Mouse (Mus musculus): ENCODE results near the gene Cd247.

DNA sequence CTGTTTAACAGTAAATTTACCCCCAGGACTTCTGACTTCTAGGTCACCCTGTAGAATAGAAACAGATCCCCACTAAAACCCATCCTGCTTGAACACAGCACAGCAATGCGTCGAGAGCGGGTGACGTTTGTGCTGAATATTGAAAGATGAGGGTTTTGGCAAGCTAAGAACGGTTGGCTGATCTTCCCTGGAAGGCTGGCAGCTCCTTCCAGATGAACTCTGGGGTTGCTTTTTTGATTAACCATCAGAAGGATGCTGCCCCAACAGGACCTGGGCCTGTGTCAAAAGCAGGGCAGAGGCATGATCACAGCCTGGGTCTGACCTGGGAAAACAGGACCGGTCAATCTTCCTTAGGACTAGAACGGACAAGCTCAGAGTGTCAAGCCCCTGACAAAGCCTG is 53.7 kb downstream of the Cd247 start:
- no peak for TF ChIP-seq CTCF (IDR thresholded peaks at IDR 0.05; ENCODE audit: control insufficient read depth, insufficient read depth, insufficient read length)
- TF ChIP-seq MYOD1 (IDR thresholded peaks at IDR 0.05; ENCODE audit: control insufficient read depth, insufficient read length, low read depth) = no peak
- no peak for TF ChIP-seq MAX (IDR thresholded peaks at IDR 0.05)
